Mouse (Mus musculus) forebrain, embryonic 13.5 days (tissue): ENCODE results near the gene Mfap3l. TPM values are rescaled to one million over a fixed set of nuclear protein-coding genes. Genes with fewer than 3 reads are reported as not detected.
"Not testable (repeated sequence)": the region's sequence is repeated elsewhere in the genome, so short reads cannot be mapped to it uniquely, and the experiment has no call there.

Experiments used
- ATAC-seq: fragments of 200-750 bp; cut with Nextera tagmentation; 2 replicates; pipeline ENCODE4 v1.8.0; 2017
- H3K27ac ChIP-seq: fragments of 300-500 bp; sonication (generic); 2 replicates; pipeline ENCODE4 v1.5.1; 2015; ENCODE audit warnings: inconsistent platforms, mild to moderate bottlenecking, moderate library complexity
- H3K27me3 ChIP-seq: fragments of 300-500 bp; sonication (generic); 2 replicates; pipeline ENCODE4 v1.6.1; 2015; ENCODE audit warnings: mild to moderate bottlenecking, inconsistent platforms
- H3K36me3 ChIP-seq: fragments of 300-500 bp; sonication (generic); 2 replicates; pipeline ENCODE4 v1.6.1; 2015; ENCODE audit warnings: mild to moderate bottlenecking, inconsistent platforms; ENCODE audit not compliant: poor library complexity, severe bottlenecking
- H3K4me1 ChIP-seq: fragments of 300-500 bp; sonication (generic); 2 replicates; pipeline ENCODE4 v1.6.1; 2015; ENCODE audit warnings: inconsistent platforms
- H3K4me2 ChIP-seq: fragments of 300-500 bp; sonication (generic); 2 replicates; pipeline ENCODE4 v1.6.1; 2015; ENCODE audit warnings: inconsistent platforms, mild to moderate bottlenecking, moderate library complexity
- H3K4me3 ChIP-seq: fragments of 300-500 bp; sonication (generic); 2 replicates; pipeline ENCODE4 v1.5.1; 2015; ENCODE audit warnings: mild to moderate bottlenecking, inconsistent platforms
- H3K9ac ChIP-seq: fragments of 300-500 bp; sonication (generic); 2 replicates; pipeline ENCODE4 v1.6.1; 2015; ENCODE audit warnings: mild to moderate bottlenecking, inconsistent platforms
- H3K9me3 ChIP-seq: fragments of 300-500 bp; sonication (generic); replicated peaks from 2 replicates; pipeline ENCODE4 v1.6.1; 2016; ENCODE audit warnings: inconsistent platforms
- WGBS: fragments of 180-500 bp; shearing (Covaris S2); methylation state at CpG from one replicate; pipeline ENCODE4 v1.1.7; 2015; 5-methylcytosine and 5-hydroxymethylcytosine counted together
- polyA plus RNA-seq: library from polyadenylated mRNA; unstranded; fragments of >200 nt; fragmentation: Nextera tagmentation; extraction: Ambion mirVana; gene quantifications from 2 replicates; pipeline ENCODE4 v1.2.1, GENCODE M21; 2015

Gene Mfap3l
- polyA plus RNA-seq, 1 experiment from 2014 or later: 0.67 TPM

DNA sequence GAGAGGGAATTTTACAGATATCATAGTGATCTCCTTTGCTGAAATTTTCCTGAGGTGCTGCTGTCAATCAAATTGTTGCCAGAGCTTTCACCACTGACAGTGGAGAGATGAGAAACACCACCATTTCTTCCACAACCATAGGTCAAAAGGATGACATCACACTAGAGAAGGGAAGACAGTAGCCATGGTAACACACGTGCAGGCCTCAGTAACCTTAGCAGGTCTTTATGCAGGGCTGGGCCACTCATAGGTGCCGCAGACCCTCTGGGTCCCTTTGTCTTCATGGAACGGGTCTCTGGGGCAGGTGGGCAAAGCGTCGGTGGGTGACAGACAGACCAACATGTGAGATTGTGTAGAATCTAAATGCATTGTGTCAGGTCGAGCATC, 25.5 kb downstream of the Mfap3l start:
- Histone ChIP-seq H3K27ac (no peak overlapping the region), H3K4me3 (no peak overlapping the region), H3K9me3 (no peaks in the 10 kb centered on the region), H3K36me3 (no peaks in the 10 kb centered on the region), H3K4me1 (peaks cover 22% of the 10 kb centered on the region), H3K9ac (no peak overlapping the region), H3K27me3 (no peaks in the 10 kb centered on the region), H3K4me2 (no peak overlapping the region)
- WGBS: 37% methylated on average over 6 of the region's 6 CpGs
- ATAC-seq: peak; percentile 70

DNA sequence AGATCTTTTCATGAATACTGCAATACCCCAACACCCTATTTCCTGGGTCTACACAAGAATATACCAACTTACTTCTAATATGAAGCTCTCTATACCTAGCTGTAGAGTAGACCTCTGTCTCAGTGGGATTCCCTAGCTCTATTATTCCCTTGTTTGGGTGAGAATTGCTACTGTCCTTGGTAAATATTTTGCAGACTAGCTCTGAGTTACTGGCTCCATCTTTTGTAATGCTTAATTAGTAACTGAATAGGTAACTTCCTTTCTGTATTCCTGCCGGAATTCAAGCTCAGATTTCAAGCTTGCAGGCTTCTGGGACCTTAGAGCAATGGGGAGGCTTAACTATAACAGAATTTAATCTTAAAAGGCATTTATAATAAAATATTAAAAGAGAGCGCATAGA, 26.1 kb downstream of the Mfap3l start:
- not testable (repeated sequence) for H3K36me3 ChIP-seq, H3K27me3 ChIP-seq, H3K9ac ChIP-seq, H3K4me2 ChIP-seq, H3K27ac ChIP-seq, H3K9me3 ChIP-seq, H3K4me3 ChIP-seq, ATAC-seq
- H3K4me1 ChIP-seq: peaks cover 22% of the 10 kb centered on the region
- WGBS: 45% methylated on average over 2 of the region's 2 CpGs

DNA sequence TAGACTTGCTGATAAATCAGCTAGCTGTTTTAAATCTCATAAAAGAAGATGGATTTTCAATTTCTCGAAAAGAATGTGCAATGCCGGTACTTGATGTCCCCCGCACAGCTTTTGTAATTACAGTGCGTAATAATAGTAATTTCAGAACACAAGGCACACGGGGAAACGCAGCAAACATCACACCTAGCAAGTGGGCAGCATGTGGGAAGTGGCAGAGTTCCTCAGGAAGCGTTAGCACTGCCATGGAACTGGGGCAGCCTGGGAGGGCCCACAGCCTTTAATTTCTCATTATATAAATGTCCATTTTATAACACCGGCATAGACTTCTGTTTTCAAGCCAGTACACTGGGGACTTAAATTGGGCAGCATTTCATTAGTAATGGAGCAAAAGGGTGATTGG, 27.1 kb downstream of the Mfap3l start:
- H3K4me1 ChIP-seq: peaks cover 22% of the 10 kb centered on the region
- no peaks in the 10 kb centered on the region for H3K9me3 ChIP-seq
- no peaks in the 10 kb centered on the region for H3K36me3 ChIP-seq
- no peak overlapping the region for H3K4me2 ChIP-seq
- 78% methylated on average over 8 of the region's 8 CpGs for WGBS
- ATAC-seq: no peak
- H3K9ac ChIP-seq: no peak overlapping the region
- H3K4me3 ChIP-seq: no peak overlapping the region
- H3K27me3 ChIP-seq: no peaks in the 10 kb centered on the region
- no peak overlapping the region for H3K27ac ChIP-seq

DNA sequence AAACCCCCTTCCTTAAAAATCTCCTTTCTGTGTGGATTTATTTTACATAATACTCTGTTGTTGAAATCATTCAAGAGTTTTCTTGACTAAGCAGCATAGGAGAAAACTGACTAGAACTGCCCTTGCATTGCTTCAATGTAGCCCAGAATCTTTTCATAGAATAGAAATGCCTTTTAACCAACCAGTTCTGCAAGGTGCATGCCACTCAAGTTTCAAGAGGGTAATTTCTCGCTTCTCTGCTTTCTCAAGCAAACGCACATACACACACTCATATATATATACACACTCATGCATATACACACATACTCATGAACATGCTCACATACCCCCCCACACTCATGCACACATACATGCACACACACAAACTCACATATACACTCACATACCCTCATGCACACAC, 28.6 kb downstream of the Mfap3l start:
- no peak overlapping the region for H3K27ac ChIP-seq
- 87% methylated on average over 2 of the region's 2 CpGs for WGBS

DNA sequence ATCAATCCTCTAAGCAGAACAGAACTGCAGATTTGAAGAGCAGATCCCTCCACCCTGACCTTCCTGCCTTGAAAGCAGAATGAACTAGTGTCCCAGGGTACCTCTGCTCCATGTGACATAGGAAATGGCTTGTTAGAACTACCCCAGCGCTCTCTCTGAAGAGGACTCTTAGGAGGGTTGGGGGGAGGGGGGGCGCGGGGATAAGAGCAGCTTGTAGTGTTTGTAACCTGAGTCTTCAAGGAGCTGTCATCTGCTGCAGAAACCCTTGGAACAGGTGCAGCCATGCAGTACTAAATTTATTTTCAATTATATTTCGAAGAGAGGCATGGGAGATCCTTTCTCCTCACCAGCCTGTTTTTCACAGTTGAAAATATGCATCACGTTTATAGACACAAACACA, 30.9 kb downstream of the Mfap3l start:
- Histone ChIP-seq H3K27me3 (no peaks in the 10 kb centered on the region), H3K9ac (no peak overlapping the region), H3K4me3 (no peak overlapping the region), H3K36me3 (no peaks in the 10 kb centered on the region), H3K27ac (no peak overlapping the region), H3K9me3 (no peaks in the 10 kb centered on the region), H3K4me2 (no peak overlapping the region), H3K4me1 (peaks cover 1% of the 10 kb centered on the region)
- peak; percentile 57; the same call in 1 of the 2 replicates for ATAC-seq
- WGBS: 52% methylated on average over 5 of the region's 5 CpGs

More for the DNA sequence above, 28.6 kb downstream of the Mfap3l start:
- no peak for ATAC-seq
- H3K27me3 ChIP-seq: no peaks in the 10 kb centered on the region
- no peak overlapping the region for H3K4me2 ChIP-seq
- no peak overlapping the region for H3K4me3 ChIP-seq
- H3K9me3 ChIP-seq: no peaks in the 10 kb centered on the region
- H3K36me3 ChIP-seq: no peaks in the 10 kb centered on the region
- H3K9ac ChIP-seq: no peak overlapping the region
- H3K4me1 ChIP-seq: peaks cover 22% of the 10 kb centered on the region

DNA sequence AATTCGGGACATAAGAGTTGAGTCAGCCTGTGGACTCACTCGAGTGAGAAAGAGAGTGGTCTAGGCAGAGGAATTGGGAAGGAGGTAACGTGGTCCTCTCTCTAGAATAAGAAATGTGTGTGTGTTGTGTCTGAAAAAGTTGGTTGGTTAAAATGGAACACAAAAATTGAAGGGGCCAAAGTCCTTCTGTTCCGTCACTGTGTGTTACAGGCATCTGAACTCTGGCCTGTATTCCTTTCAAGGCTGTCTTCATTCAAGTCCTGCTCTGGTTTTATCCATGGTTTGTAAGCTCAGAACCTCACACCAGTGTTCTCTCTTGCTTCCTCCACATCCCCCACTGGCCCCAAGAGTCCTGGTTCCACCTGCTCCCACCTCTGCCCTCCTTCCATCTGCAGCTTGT, 33.2 kb downstream of the Mfap3l start:
- WGBS: 83% methylated on average over 4 of the region's 4 CpGs
- H3K27me3 ChIP-seq: no peaks in the 10 kb centered on the region
- H3K9me3 ChIP-seq: no peaks in the 10 kb centered on the region
- H3K36me3 ChIP-seq: no peaks in the 10 kb centered on the region
- H3K4me3 ChIP-seq: no peak overlapping the region
- H3K27ac ChIP-seq: no peak overlapping the region
- H3K9ac ChIP-seq: no peak overlapping the region
- no peak for ATAC-seq
- H3K4me1 ChIP-seq: no peaks in the 10 kb centered on the region; the same call in 1 of the 2 replicates
- H3K4me2 ChIP-seq: no peak overlapping the region

DNA sequence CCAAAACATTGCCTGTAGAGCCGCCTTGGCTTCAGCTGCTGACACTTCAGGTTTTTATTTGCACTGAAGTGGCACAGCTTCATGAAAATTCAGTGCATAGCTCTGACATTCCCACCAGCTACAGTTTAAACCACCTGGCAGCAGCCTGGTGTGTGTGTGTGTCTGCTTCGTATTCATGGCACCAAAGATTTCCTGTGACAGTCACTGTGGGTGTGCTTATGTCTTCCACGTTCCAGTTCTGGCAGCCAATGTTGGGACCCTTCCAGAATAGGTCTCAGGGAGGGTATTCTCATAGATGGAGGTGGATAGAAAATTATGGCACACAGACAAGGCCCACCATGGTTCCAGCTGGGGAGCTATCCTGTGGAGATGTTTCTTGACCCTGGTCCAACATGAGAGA, 34.2 kb downstream of the Mfap3l start:
- Histone ChIP-seq H3K27ac (no peak overlapping the region), H3K4me1 (no peaks in the 10 kb centered on the region; the same call in 1 of the 2 replicates), H3K4me3 (no peak overlapping the region), H3K27me3 (no peaks in the 10 kb centered on the region), H3K36me3 (no peaks in the 10 kb centered on the region), H3K4me2 (no peak overlapping the region), H3K9ac (no peak overlapping the region), H3K9me3 (no peaks in the 10 kb centered on the region)
- ATAC-seq: no peak; the same call in 1 of the 2 replicates
- 68% methylated on average over 3 of the region's 3 CpGs for WGBS

DNA sequence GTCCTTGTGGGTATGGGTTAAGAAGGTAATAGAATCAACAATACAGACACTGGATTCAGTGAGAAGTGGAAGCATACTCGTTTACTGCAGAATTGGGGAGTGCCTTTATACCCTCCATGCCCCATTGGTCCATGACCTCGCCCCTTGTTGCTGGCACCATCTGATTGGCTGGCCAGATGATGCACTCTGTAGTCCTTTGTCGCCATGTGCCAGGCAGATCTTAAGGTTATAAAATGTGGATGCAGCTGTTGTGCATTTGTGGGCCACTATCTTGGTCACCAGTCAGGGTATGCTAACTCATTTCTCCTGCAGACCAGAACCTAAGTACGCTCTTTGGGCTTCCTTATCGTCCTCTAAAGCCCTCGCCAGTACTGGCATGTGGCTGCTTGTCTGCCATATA, 46.0 kb downstream of the Mfap3l start:
- 88% methylated on average over 6 of the region's 6 CpGs for WGBS
- H3K4me1 ChIP-seq: no peaks in the 10 kb centered on the region
- no peak overlapping the region for H3K27ac ChIP-seq
- H3K27me3 ChIP-seq: no peaks in the 10 kb centered on the region
- H3K4me3 ChIP-seq: no peak overlapping the region
- ATAC-seq: no peak
- no peak overlapping the region for H3K9ac ChIP-seq
- H3K36me3 ChIP-seq: no peaks in the 10 kb centered on the region
- no peak overlapping the region for H3K4me2 ChIP-seq
- H3K9me3 ChIP-seq: no peaks in the 10 kb centered on the region

DNA sequence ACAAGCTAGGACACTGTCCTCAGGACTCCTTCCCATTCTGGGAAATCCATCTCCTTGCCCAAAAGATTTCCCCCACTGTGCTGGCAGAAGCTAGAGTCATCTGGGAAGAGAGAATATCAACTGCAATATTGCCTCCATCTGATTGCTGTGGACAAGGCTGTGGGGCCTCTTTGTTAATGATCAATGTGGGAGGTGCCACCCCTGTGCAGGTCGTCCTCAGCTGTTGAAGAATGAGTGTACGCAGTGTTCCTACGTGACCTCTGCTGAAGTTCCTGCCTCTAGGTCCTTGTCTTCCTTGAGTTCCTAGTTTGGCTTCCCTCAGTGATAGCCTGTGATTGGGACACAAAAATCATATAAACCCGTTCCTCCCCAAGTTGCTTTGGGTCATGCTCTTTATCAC, 49.2 kb downstream of the Mfap3l start:
- H3K27me3 ChIP-seq: no peaks in the 10 kb centered on the region
- H3K9me3 ChIP-seq: no peaks in the 10 kb centered on the region
- no peak overlapping the region for H3K4me3 ChIP-seq
- no peak for ATAC-seq
- 89% methylated on average over 4 of the region's 4 CpGs for WGBS
- no peaks in the 10 kb centered on the region for H3K4me1 ChIP-seq
- H3K36me3 ChIP-seq: no peaks in the 10 kb centered on the region
- no peak overlapping the region for H3K4me2 ChIP-seq
- H3K9ac ChIP-seq: no peak overlapping the region
- no peak overlapping the region for H3K27ac ChIP-seq

DNA sequence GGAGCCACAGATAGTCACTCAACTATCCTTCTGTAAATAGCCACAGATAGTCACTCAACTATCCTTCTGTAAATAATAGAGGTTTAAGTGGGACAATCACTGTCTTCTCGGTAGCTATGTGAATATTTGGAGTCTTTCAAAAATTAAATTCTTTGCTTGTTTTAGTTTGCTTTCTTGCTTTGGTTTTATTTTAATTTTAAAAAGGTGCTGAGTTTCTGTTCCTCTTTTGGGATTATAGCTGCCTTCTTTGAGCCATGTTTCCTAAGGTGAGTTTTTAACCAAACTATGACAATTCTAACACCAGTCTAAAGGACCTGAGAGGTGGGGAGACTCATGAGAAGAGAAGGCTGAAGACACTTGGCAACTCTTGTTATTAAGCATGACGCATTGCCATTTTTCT, 49.7 kb downstream of the Mfap3l start:
- no peak overlapping the region for H3K4me2 ChIP-seq
- H3K27me3 ChIP-seq: no peaks in the 10 kb centered on the region
- no peak overlapping the region for H3K4me3 ChIP-seq
- H3K9ac ChIP-seq: no peak overlapping the region
- WGBS: 92% methylated on average over 2 of the region's 2 CpGs
- ATAC-seq: no peak
- H3K36me3 ChIP-seq: no peaks in the 10 kb centered on the region
- H3K4me1 ChIP-seq: no peaks in the 10 kb centered on the region
- H3K27ac ChIP-seq: no peak overlapping the region
- H3K9me3 ChIP-seq: no peaks in the 10 kb centered on the region

DNA sequence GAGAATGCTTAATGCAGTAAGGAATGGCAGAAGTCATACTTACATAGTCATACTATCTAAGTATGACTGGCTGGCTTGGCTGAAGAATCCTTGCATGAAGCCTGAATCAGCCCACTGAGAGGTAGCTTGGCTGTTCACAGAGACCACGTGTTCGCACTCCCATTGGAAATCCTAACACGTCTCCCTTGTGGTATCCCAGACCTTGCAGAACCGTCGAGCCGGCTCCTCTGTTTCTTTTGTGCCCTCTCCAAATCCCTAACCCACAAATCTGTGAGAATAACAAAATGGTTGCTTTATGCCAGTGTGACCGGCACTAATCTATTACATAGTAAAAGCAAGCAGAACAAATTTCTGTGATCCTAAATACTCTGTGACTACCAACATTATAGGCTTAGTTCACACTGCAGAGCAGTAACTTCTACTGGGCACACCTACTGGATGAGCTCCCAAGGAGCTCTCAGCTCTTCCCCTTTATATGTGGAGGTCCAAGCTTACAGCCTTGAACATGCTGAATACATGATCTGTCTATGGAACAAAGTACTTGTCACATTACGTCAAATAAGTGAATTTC, 79.0 kb downstream of the Mfap3l start:
- no peaks in the 10 kb centered on the region for H3K4me1 ChIP-seq
- H3K4me3 ChIP-seq: no peak overlapping the region
- no peak overlapping the region for H3K9ac ChIP-seq
- ATAC-seq: no peak
- 91% methylated on average over 8 of the region's 8 CpGs for WGBS
- no peak overlapping the region for H3K27ac ChIP-seq
- H3K27me3 ChIP-seq: no peaks in the 10 kb centered on the region
- no peaks in the 10 kb centered on the region for H3K36me3 ChIP-seq
- H3K9me3 ChIP-seq: no peaks in the 10 kb centered on the region
- no peak overlapping the region for H3K4me2 ChIP-seq

DNA sequence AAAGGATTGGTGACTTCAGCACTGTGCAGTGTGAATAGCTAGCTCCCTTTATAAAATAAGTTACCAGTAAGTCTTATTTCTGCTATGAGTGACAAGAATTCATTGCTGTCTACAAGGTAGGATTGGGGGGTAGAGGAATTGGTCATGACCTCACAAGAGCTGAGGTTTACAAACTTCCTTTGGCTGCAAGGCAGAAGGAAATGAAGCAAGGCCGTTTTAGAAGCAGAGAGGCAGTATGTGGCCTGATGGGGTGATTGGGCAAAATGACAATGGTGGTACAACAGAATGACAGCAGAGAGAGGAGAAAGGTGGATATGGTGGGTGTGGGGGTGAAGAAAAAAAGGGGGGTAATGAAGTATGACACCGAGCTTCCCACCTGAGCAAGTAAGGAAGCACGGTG, 82.1 kb downstream of the Mfap3l start:
- Histone ChIP-seq H3K27me3 (no peaks in the 10 kb centered on the region), H3K4me1 (0 out of 2 replicates have a peak, but pooled peaks cover 3% of the 10 kb centered on the region), H3K9me3 (no peaks in the 10 kb centered on the region), H3K9ac (no peak overlapping the region), H3K4me2 (no peak overlapping the region), H3K27ac (no peak overlapping the region), H3K36me3 (no peaks in the 10 kb centered on the region), H3K4me3 (no peak overlapping the region)
- 74% methylated on average over 2 of the region's 3 CpGs for WGBS
- no peak for ATAC-seq

DNA sequence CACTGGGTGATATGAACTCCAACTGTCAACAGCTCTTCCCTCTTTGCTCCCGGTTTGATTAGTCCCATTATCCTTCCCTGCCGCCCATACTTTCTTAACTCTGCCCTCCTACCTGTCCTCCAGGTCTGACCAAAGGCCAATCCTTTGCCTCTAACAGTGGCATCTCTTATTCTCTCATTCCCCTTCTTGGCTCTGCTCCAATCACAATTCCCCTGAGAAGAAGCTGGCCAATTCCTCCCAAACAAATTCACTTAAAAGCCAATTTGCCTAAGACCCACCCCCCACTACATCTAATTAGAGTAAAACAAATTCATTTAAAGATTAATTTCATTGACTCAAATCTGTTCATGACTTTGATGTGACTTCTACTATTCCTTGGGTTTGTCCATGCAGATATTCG, 86.1 kb downstream of the Mfap3l start:
- Histone ChIP-seq H3K4me3 (no peak overlapping the region), H3K4me1 (0 out of 2 replicates have a peak, but pooled peaks cover 3% of the 10 kb centered on the region), H3K4me2 (no peak overlapping the region), H3K9ac (no peak overlapping the region), H3K9me3 (no peaks in the 10 kb centered on the region), H3K27me3 (no peaks in the 10 kb centered on the region), H3K27ac (no peak overlapping the region), H3K36me3 (no peaks in the 10 kb centered on the region)
- ATAC-seq: no peak
- WGBS: 59% methylated on average over 3 of the region's 3 CpGs
